Mouse (Mus musculus) urinary bladder, postnatal 4 days (tissue): Measurements from ENCODE around the gene Dimt1.
"Not testable (repeated sequence)": the region's sequence is repeated elsewhere in the genome, so short reads cannot be mapped to it uniquely, and the experiment has no call there.

Experiments
- DNase-seq, 2 experiments: peaks; one replicate each; pipeline ENCODE4 v3.0.0; 2021 to 2022; ENCODE audit warnings: low spot score in 2 of 2

Gene Dimt1

GRCm38 (mm10) chr13:106960557-106960956, 13.6 kb downstream of the Dimt1 start:
- no peak for DNase-seq

- no peak for DNase-seq
These were observed 14.6 kb downstream of the Dimt1 start for GRCm38 (mm10) chr13:106961496-106961895.

- no peak for DNase-seq
These were observed 50.0 kb downstream of the Dimt1 start for GRCm38 (mm10) chr13:106996891-106997290.

GRCm38 (mm10) chr13:106997557-106997956, 50.6 kb downstream of the Dimt1 start:
- not testable (repeated sequence) for DNase-seq

- no peak for DNase-seq
These were observed 51.1 kb downstream of the Dimt1 start for GRCm38 (mm10) chr13:106998026-106998425.

GRCm38 (mm10) chr13:106998671-106999070, 51.7 kb downstream of the Dimt1 start:
- no peak for DNase-seq

- no peak for DNase-seq
These were observed 56.3 kb downstream of the Dimt1 start for GRCm38 (mm10) chr13:107003211-107003610.

- no peak for DNase-seq
These were observed 61.2 kb downstream of the Dimt1 start for GRCm38 (mm10) chr13:107008174-107008573.
